Mouse (Mus musculus) spleen, embryonic (tissue): ENCODE measurements around the gene Eya2.

ENCODE experiments used
- CTCF ChIA-PET: fragments of 350-600 bp; sonication (Branson Sonifier 250); formaldehyde crosslinking; loops from one replicate; lab custom pipeline; 2022; lab: Charles Lee

Eya2 gene

GRCm38 (mm10) chr2:165651031-165651430 lies 56.2 kb downstream of the Eya2 start:
- CTCF ChIA-PET: no interaction called here

GRCm38 (mm10) chr2:165652281-165652680 lies 57.4 kb downstream of the Eya2 start:
- CTCF ChIA-PET: interaction anchor here (0.5 kb wide), 1 partner anchor 194 kb away, joined by 5 read pairs; no protein-coding TSS in a partner anchor

- CTCF ChIA-PET: no interaction called here
Observed at GRCm38 (mm10) chr2:165653001-165653921, 58.4 kb downstream of the Eya2 start.

- CTCF ChIA-PET: interaction anchor here (0.5 kb wide), 1 partner anchor 760 kb away, joined by 4 read pairs; no protein-coding TSS in a partner anchor
Observed at GRCm38 (mm10) chr2:165654151-165654550, 59.3 kb downstream of the Eya2 start.

GRCm38 (mm10) chr2:165654696-165655491 lies 60.1 kb downstream of the Eya2 start:
- CTCF ChIA-PET: interaction anchor here (0.5 kb wide), 1 partner anchor 760 kb away, joined by 4 read pairs; no protein-coding TSS in a partner anchor

GRCm38 (mm10) chr2:165656541-165656940 lies 61.7 kb downstream of the Eya2 start:
- CTCF ChIA-PET: no interaction called here

- CTCF ChIA-PET: interaction anchor here (0.6 kb wide), 1 partner anchor 95 kb away, joined by 3 read pairs; no protein-coding TSS in a partner anchor
Observed at GRCm38 (mm10) chr2:165656956-165657355, 62.1 kb downstream of the Eya2 start.

GRCm38 (mm10) chr2:165659552-165659951 lies 64.7 kb downstream of the Eya2 start:
- CTCF ChIA-PET: no interaction called here

GRCm38 (mm10) chr2:165663266-165663665 lies 68.4 kb downstream of the Eya2 start:
- CTCF ChIA-PET: no interaction called here

GRCm38 (mm10) chr2:165664648-165665047 lies 69.8 kb downstream of the Eya2 start:
- CTCF ChIA-PET: no interaction called here

- CTCF ChIA-PET: no interaction called here
Observed at GRCm38 (mm10) chr2:165665176-165665575, 70.3 kb downstream of the Eya2 start.

- CTCF ChIA-PET: no interaction called here
Observed at GRCm38 (mm10) chr2:165667096-165667495, 72.3 kb downstream of the Eya2 start.

- CTCF ChIA-PET: interaction anchor here (0.6 to 0.7 kb wide), 2 partner anchors 9 to 17 kb away, joined by 7 to 12 read pairs; no protein-coding TSS in a partner anchor
Observed at GRCm38 (mm10) chr2:165682719-165683118, 87.9 kb downstream of the Eya2 start.

GRCm38 (mm10) chr2:165687516-165687915 lies 92.7 kb downstream of the Eya2 start:
- CTCF ChIA-PET: no interaction called here

GRCm38 (mm10) chr2:165688896-165689295 lies 94.1 kb downstream of the Eya2 start:
- CTCF ChIA-PET: no interaction called here

GRCm38 (mm10) chr2:165691016-165691415 lies 96.2 kb downstream of the Eya2 start:
- CTCF ChIA-PET: no interaction called here

- CTCF ChIA-PET: no interaction called here
Observed at GRCm38 (mm10) chr2:165692944-165693660, 98.3 kb downstream of the Eya2 start.

GRCm38 (mm10) chr2:165694767-165695166 lies 99.9 kb downstream of the Eya2 start:
- CTCF ChIA-PET: no interaction called here

GRCm38 (mm10) chr2:165700252-165700908 lies 105.5 kb downstream of the Eya2 start:
- CTCF ChIA-PET: no interaction called here

GRCm38 (mm10) chr2:165703033-165703805 lies 108.4 kb downstream of the Eya2 start:
- CTCF ChIA-PET: no interaction called here
